In the genomic region with DNA sequence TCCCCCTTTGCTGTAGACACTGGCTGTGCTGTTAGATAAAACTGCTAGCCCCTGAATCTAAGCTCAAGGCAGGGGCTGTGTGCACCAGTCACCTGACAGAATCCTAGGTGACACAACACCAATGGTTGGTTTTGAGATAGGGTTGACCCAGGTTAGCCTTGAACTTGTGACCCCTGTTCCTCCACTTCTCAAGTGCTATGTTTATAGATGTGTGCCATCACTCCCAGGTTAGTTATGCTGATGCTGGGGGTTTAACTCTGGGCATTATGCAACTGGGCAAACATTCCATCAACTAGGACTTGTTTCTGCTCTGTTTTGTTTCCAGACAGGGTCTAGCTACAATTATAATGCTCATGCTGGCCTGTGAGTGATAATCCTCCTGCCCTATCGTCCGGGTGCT, we compare ENCODE assay signal across 31 mouse cellular contexts. TPM values are rescaled to one million over a fixed set of nuclear protein-coding genes. Genes with fewer than 3 reads are reported as not detected.
A peak's percentile ranks its signal among the peaks of the same experiment; 100 is the strongest.
DNase-seq lines count a peak whose midpoint lies in the region; ATAC-seq lines count a peak whose summit lies in the region.
"Had no signal": no experiment of that assay in that cellular context is flagged by ENCODE, and none has a peak within 500 bp of the region (broad histone marks: within the 10 kb centered on the region; RNA-seq: fewer than 3 reads in every experiment).

No protein-coding gene starts in this region.

- ATAC-seq in liver, embryonic 11.5 days (replicated peaks; ENCODE audit: low FRiP score) = no peak
- ATAC-seq in liver, embryonic 13.5 days (ENCODE audit: low read depth) = peak; percentile 54
- peak; percentile 77 for ATAC-seq in liver, embryonic 16.5 days (ENCODE audit: low read depth)
- ATAC-seq in hindbrain, embryonic 14.5 days (ENCODE audit: low FRiP score) = no peak
- ATAC-seq: forebrain, embryonic 15.5 days; hindbrain, postnatal 0 days; inflammation-experienced regulatory T-cells, adult 6 months; Patski had no signal

- H3K9ac ChIP-seq in liver, embryonic 11.5 days (ENCODE audit: low read depth, low read length) = no peak overlapping the region
- H3K9ac ChIP-seq in liver, embryonic 13.5 days = no peak overlapping the region
- no peak overlapping the region for H3K9ac ChIP-seq in liver, embryonic 16.5 days (ENCODE audit: low read depth, low read length)
- H3K9ac ChIP-seq in hindbrain, embryonic 14.5 days = no peak overlapping the region
- H3K9ac ChIP-seq: embryonic facial prominence, embryonic 13.5 days; forebrain, embryonic 12.5 days; forebrain, embryonic 15.5 days; hindbrain, embryonic 13.5 days had no signal

- 82% methylated on average over 2 of the region's 2 CpGs for WGBS in liver, embryonic 11.5 days
- WGBS in liver, embryonic 13.5 days (ENCODE audit: insufficient replicate concordance) = 66% methylated on average over 2 of the region's 2 CpGs
- 63% methylated on average over 2 of the region's 2 CpGs for WGBS in liver, embryonic 16.5 days (ENCODE audit: insufficient replicate concordance)
- WGBS in hindbrain, embryonic 14.5 days = 85% methylated on average over 2 of the region's 2 CpGs

- no peak overlapping the region for H3K4me2 ChIP-seq in liver, embryonic 11.5 days
- H3K4me2 ChIP-seq in liver, embryonic 13.5 days = no peak overlapping the region
- no peak overlapping the region for H3K4me2 ChIP-seq in liver, embryonic 16.5 days (ENCODE audit: low read depth, low read length)
- H3K4me2 ChIP-seq in hindbrain, embryonic 14.5 days (replicated peaks) = no peak overlapping the region
- H3K4me2 ChIP-seq: embryonic facial prominence, embryonic 13.5 days; forebrain, embryonic 12.5 days; forebrain, embryonic 15.5 days; heart, embryonic 11.5 days; hindbrain, embryonic 13.5 days had no signal

- H3K27ac ChIP-seq in liver, embryonic 11.5 days (ENCODE audit: low read depth, low read length) = no peak overlapping the region
- H3K27ac ChIP-seq in liver, embryonic 13.5 days = no peak overlapping the region
- no peak overlapping the region for H3K27ac ChIP-seq in liver, embryonic 16.5 days (ENCODE audit: low read length)
- H3K27ac ChIP-seq in hindbrain, embryonic 14.5 days = no peak overlapping the region
- H3K27ac ChIP-seq: embryonic facial prominence, embryonic 10.5 days; embryonic facial prominence, embryonic 13.5 days; forebrain, embryonic 12.5 days; forebrain, embryonic 15.5 days; heart, adult 2 months; hindbrain, embryonic 10.5 days; hindbrain, embryonic 13.5 days; hindbrain, postnatal 0 days had no signal

- H3K4me3 ChIP-seq in liver, embryonic 11.5 days (ENCODE audit: low read depth, low read length) = no peak overlapping the region
- no peak overlapping the region for H3K4me3 ChIP-seq in liver, embryonic 13.5 days (replicated peaks)
- no peak overlapping the region for H3K4me3 ChIP-seq in liver, embryonic 16.5 days (ENCODE audit: low read depth, low read length)
- no peak overlapping the region for H3K4me3 ChIP-seq in hindbrain, embryonic 14.5 days (replicated peaks; ENCODE audit: low read length)
- H3K4me3 ChIP-seq: embryonic facial prominence, embryonic 10.5 days; embryonic facial prominence, embryonic 13.5 days; erythroblast, embryonic 14.5 days; forebrain, embryonic 12.5 days; forebrain, embryonic 15.5 days; heart, adult 2 months; hindbrain, embryonic 10.5 days; hindbrain, embryonic 13.5 days had no signal

- H3K36me3 ChIP-seq in liver, embryonic 11.5 days (ENCODE audit: control insufficient read depth, insufficient read depth, low read length) = peaks cover 10% of the 10 kb centered on the region
- peaks cover 43% of the 10 kb centered on the region for H3K36me3 ChIP-seq in liver, embryonic 13.5 days
- no peaks in the 10 kb centered on the region; the same call in none of the 2 replicates for H3K36me3 ChIP-seq in liver, embryonic 16.5 days (ENCODE audit: control insufficient read depth, insufficient read depth)
- peaks cover 90% of the 10 kb centered on the region for H3K36me3 ChIP-seq in hindbrain, embryonic 14.5 days (replicated peaks; ENCODE audit: control insufficient read depth, insufficient read depth)

- no peaks in the 10 kb centered on the region for H3K9me3 ChIP-seq in liver, embryonic 11.5 days (ENCODE audit: control insufficient read depth, low read length)
- H3K9me3 ChIP-seq in liver, embryonic 13.5 days (replicated peaks) = no peaks in the 10 kb centered on the region
- H3K9me3 ChIP-seq in liver, embryonic 16.5 days (replicated peaks; ENCODE audit: control insufficient read depth, low read length) = no peaks in the 10 kb centered on the region
- no peaks in the 10 kb centered on the region for H3K9me3 ChIP-seq in hindbrain, embryonic 14.5 days (ENCODE audit: control insufficient read depth, low read length)
- H3K9me3 ChIP-seq: embryonic facial prominence, embryonic 10.5 days; embryonic facial prominence, embryonic 13.5 days; forebrain, embryonic 12.5 days; forebrain, embryonic 15.5 days; G1E; hindbrain, embryonic 10.5 days; hindbrain, embryonic 13.5 days had no signal

- no peaks in the 10 kb centered on the region for H3K27me3 ChIP-seq in liver, embryonic 11.5 days (replicated peaks; ENCODE audit: control insufficient read depth, insufficient read depth, low read length)
- H3K27me3 ChIP-seq in liver, embryonic 13.5 days = no peaks in the 10 kb centered on the region
- no peaks in the 10 kb centered on the region for H3K27me3 ChIP-seq in liver, embryonic 16.5 days (ENCODE audit: control insufficient read depth, insufficient read depth, low read depth, low read length)
- no peaks in the 10 kb centered on the region for H3K27me3 ChIP-seq in hindbrain, embryonic 14.5 days (ENCODE audit: control insufficient read depth, insufficient read depth, low read length)
- H3K27me3 ChIP-seq: CH12.LX; embryonic facial prominence, embryonic 13.5 days; forebrain, embryonic 12.5 days; forebrain, embryonic 15.5 days; hindbrain, embryonic 13.5 days; Patski had no signal

- no peaks in the 10 kb centered on the region for H3K4me1 ChIP-seq in liver, embryonic 11.5 days (replicated peaks; ENCODE audit: control insufficient read depth, insufficient read depth, low read length)
- H3K4me1 ChIP-seq in liver, embryonic 13.5 days (replicated peaks) = no peaks in the 10 kb centered on the region
- H3K4me1 ChIP-seq in liver, embryonic 16.5 days (ENCODE audit: control insufficient read depth, low read depth, low read length) = no peaks in the 10 kb centered on the region
- H3K4me1 ChIP-seq in hindbrain, embryonic 14.5 days (replicated peaks; ENCODE audit: control insufficient read depth, insufficient read depth, low read length) = no peaks in the 10 kb centered on the region
- H3K4me1 ChIP-seq: embryonic facial prominence, embryonic 10.5 days; embryonic facial prominence, embryonic 13.5 days; forebrain, embryonic 12.5 days; forebrain, embryonic 15.5 days; hindbrain, embryonic 10.5 days; hindbrain, embryonic 13.5 days had no signal

- DNase-seq in liver, embryonic 11.5 days (ENCODE audit: low spot score) = peak; percentile 26
- no peak for DNase-seq in liver, embryonic 13.5 days
- no peak for DNase-seq in hindbrain, embryonic 14.5 days (ENCODE audit: low spot score)
- no peak for DNase-seq in cerebellum, adult 11-12 months
- no peak for DNase-seq in kidney, adult 18-20 months
- DNase-seq: adrenal gland, adult 2 months; adrenal gland, postnatal 14 days; B cell, adult 2 months; cerebellum, adult 11 months; cerebellum, adult 8-10 months; cerebellum, postnatal 10 days; cerebellum, postnatal 36 days; embryo, embryonic 11 days; gastrocnemius, postnatal 10 days; gastrocnemius, postnatal 36 days; heart, adult 2 months; heart, postnatal 36 days had no signal

RNA-seq across cellular contexts. Expression of gene Tmem191c, which starts 11.2 kb away (rescaled TPM):
- polyA plus RNA-seq in liver, embryonic 11.5 days (2014; fragmentation: Nextera tagmentation; extraction: Ambion mirVana) = 5.0 and 7.7 TPM in 2 replicates
- polyA plus RNA-seq in liver, embryonic 13.5 days (2015; fragmentation: Nextera tagmentation; extraction: Ambion mirVana) = 2.8 and 3.2 TPM in 2 replicates
- 2.9 and 4.0 TPM in 2 replicates for polyA plus RNA-seq in liver, embryonic 16.5 days (2015; fragmentation: Nextera tagmentation; extraction: Ambion mirVana)
- 36.6 and 45.7 TPM in 2 replicates for polyA plus RNA-seq in hindbrain, embryonic 14.5 days (2014; fragmentation: Nextera tagmentation; extraction: Ambion mirVana)

RNA-seq across cellular contexts. Expression of gene Serpind1, which starts 44.1 kb away (rescaled TPM):
- 110 and 128 TPM in 2 replicates for polyA plus RNA-seq in liver, embryonic 11.5 days (2014; fragmentation: Nextera tagmentation; extraction: Ambion mirVana)
- 124 and 143 TPM in 2 replicates for polyA plus RNA-seq in liver, embryonic 13.5 days (2015; fragmentation: Nextera tagmentation; extraction: Ambion mirVana)
- polyA plus RNA-seq in liver, embryonic 16.5 days (2015; fragmentation: Nextera tagmentation; extraction: Ambion mirVana) = 242 and 251 TPM in 2 replicates
- polyA plus RNA-seq in hindbrain, embryonic 14.5 days (2014; fragmentation: Nextera tagmentation; extraction: Ambion mirVana) = 1.7 and 2.4 TPM in 2 replicates
- polyA plus RNA-seq: erythroblast, embryonic 14.5 days; G1E had no signal

RNA-seq across cellular contexts. Expression of gene Hic2, which starts 53.7 kb away (rescaled TPM):
- polyA plus RNA-seq in liver, embryonic 11.5 days (2014; fragmentation: Nextera tagmentation; extraction: Ambion mirVana) = 7.0 and 8.3 TPM in 2 replicates
- 2.9 and 3.2 TPM in 2 replicates for polyA plus RNA-seq in liver, embryonic 13.5 days (2015; fragmentation: Nextera tagmentation; extraction: Ambion mirVana)
- 3.0 and 3.4 TPM in 2 replicates for polyA plus RNA-seq in liver, embryonic 16.5 days (2015; fragmentation: Nextera tagmentation; extraction: Ambion mirVana)
- polyA plus RNA-seq in hindbrain, embryonic 14.5 days (2014; fragmentation: Nextera tagmentation; extraction: Ambion mirVana) = 5.1 and 5.5 TPM in 2 replicates

Comparison
In these comparisons a context has a peak if more than half of its experiments do, and no peak if none do; other contexts are left out.
1. ATAC-seq: peak in liver, embryonic 13.5 days (single experiment) and liver, embryonic 16.5 days (single experiment); none in liver, embryonic 11.5 days (single experiment) and hindbrain, embryonic 14.5 days (single experiment).
2. RNA of gene Serpind1, which starts 44.1 kb away (polyA plus RNA-seq): 242 to 251 TPM in liver, embryonic 16.5 days, 124 to 143 TPM in liver, embryonic 13.5 days and 110 to 128 TPM in liver, embryonic 11.5 days; 1.7 to 2.4 TPM in hindbrain, embryonic 14.5 days; every median in the first group is over 10 times any median in the second.